Mouse (Mus musculus): ENCODE results near the gene Il33. TPM values are rescaled to one million over a fixed set of nuclear protein-coding genes. Genes with fewer than 3 reads are reported as not detected.

The Il33 gene
- total RNA-seq, 2 experiments from 2014 or later, result 10.9 to 11.2 TPM

GRCm38 (mm10) chr19:29984208-29985005, 59.5 kb downstream of the Il33 start:
- no peak for DNase-seq (ENCODE audit: low spot score in 2 of 2)

- no peak for DNase-seq (ENCODE audit: low spot score in 2 of 2)
Measured at GRCm38 (mm10) chr19:29986464-29987091, 61.7 kb downstream of the Il33 start.

GRCm38 (mm10) chr19:30000406-30001365, 75.8 kb downstream of the Il33 start:
- no peak for DNase-seq (ENCODE audit: low spot score in 2 of 2)

- no peak for DNase-seq (ENCODE audit: low spot score in 2 of 2)
Measured at GRCm38 (mm10) chr19:30001550-30001949, 76.6 kb downstream of the Il33 start.

GRCm38 (mm10) chr19:30003621-30004020, 78.7 kb downstream of the Il33 start, which contains the start of gene Trpd52l3:
Gene Trpd52l3 (plus strand): TSS chr19:30003790.
- DNase-seq (ENCODE audit: low spot score in 2 of 2), result no peak

GRCm38 (mm10) chr19:30006371-30006770, 81.5 kb downstream of the Il33 start:
- DNase-seq (ENCODE audit: low spot score in 2 of 2), result no peak

Other genes with a start within 250 kb of the Il33 start
- 1 to 10 TPM in 1 of 2 experiments, under 1 TPM in 1; 0.43 to 1.2 TPM for gene Mlana, start 227.3 kb upstream of the Il33 start, total RNA-seq (2021)
- 10 to 100 TPM; 25.0 to 27.3 TPM for gene 9930021J03Rik, start 119.1 kb upstream of the Il33 start, total RNA-seq (2021)
- gene Ranbp6, start 112.1 kb upstream of the Il33 start, total RNA-seq (2021), result 10 to 100 TPM; 30.0 to 32.1 TPM
- gene Trpd52l3, start 78.7 kb downstream of the Il33 start, total RNA-seq (2021), result not detected
- 10 to 100 TPM; 50.8 to 55.8 TPM for gene Uhrf2, start 105.4 kb downstream of the Il33 start, total RNA-seq (2021)

Data from layer of hippocampus, postnatal 14 days (tissue).